Mouse (Mus musculus) thymus, postnatal 0 days (tissue): ENCODE measurements around the gene Abo. TPM values are rescaled to one million over a fixed set of nuclear protein-coding genes. Genes with fewer than 3 reads are reported as not detected.
"Not testable (repeated sequence)": the region's sequence is repeated elsewhere in the genome, so short reads cannot be mapped to it uniquely, and the experiment has no call there.

Source experiments
- DNase-seq: peaks from one replicate; pipeline ENCODE4 v3.0.0-alpha.2; 2015; ENCODE audit warnings: low spot score
- polyA plus RNA-seq: library from polyadenylated mRNA; unstranded; fragments of >200 nt; fragmentation: Nextera tagmentation; extraction: Ambion mirVana; gene quantifications from 2 replicates; pipeline ENCODE4 v1.2.1, GENCODE M21; 2015

Abo gene
- polyA plus RNA-seq, result not detected in 2 replicates

GRCm38 (mm10) chr2:26864879-26865278 lies at the start of gene Abo:
Abo (minus strand) TSS chr2:26864979.
- DNase-seq, result no peak

- DNase-seq, result no peak
Measured at GRCm38 (mm10) chr2:26914148-26914941, 49.6 kb upstream of the Abo start.

GRCm38 (mm10) chr2:26913416-26914147 lies 48.8 kb upstream of the Abo start:
- DNase-seq, result no peak

GRCm38 (mm10) chr2:26912253-26912770 lies 47.5 kb upstream of the Abo start:
- no peak for DNase-seq

- peak; percentile 73 for DNase-seq
Measured at GRCm38 (mm10) chr2:26910994-26911765, 46.4 kb upstream of the Abo start.

- DNase-seq, result peak; percentile 98
Measured at GRCm38 (mm10) chr2:26910124-26910993, 45.6 kb upstream of the Abo start, which contains the start of the genes Med22 and Rpl7a. Med22 (minus strand) TSS chr2:26910677. Rpl7a (plus strand) TSS chr2:26910764.

GRCm38 (mm10) chr2:26909387-26909784 lies 44.6 kb upstream of the Abo start:
- DNase-seq, result no peak

GRCm38 (mm10) chr2:26908710-26909386 lies 44.1 kb upstream of the Abo start:
- DNase-seq, result peak; percentile 32

- peak; percentile 26 for DNase-seq
Measured at GRCm38 (mm10) chr2:26907109-26907508, 42.3 kb upstream of the Abo start.

- DNase-seq, result no peak
Measured at GRCm38 (mm10) chr2:26906431-26906830, 41.7 kb upstream of the Abo start.

- no peak for DNase-seq
Measured at GRCm38 (mm10) chr2:26905936-26906335, 41.2 kb upstream of the Abo start.

GRCm38 (mm10) chr2:26903311-26903710 lies 38.5 kb upstream of the Abo start:
- DNase-seq, result no peak

- peak; percentile 98 for DNase-seq
Measured at GRCm38 (mm10) chr2:26902467-26903220, 37.9 kb upstream of the Abo start, which contains the start of gene Surf6. Surf6 (minus strand) TSS chr2:26902879.

GRCm38 (mm10) chr2:26901834-26902400 lies 37.1 kb upstream of the Abo start:
- DNase-seq, result no peak

GRCm38 (mm10) chr2:26900731-26901130 lies 36.0 kb upstream of the Abo start:
- no peak for DNase-seq

GRCm38 (mm10) chr2:26895898-26896297 lies 31.1 kb upstream of the Abo start:
- no peak for DNase-seq

GRCm38 (mm10) chr2:26886170-26886569 lies 21.4 kb upstream of the Abo start:
- not testable (repeated sequence) for DNase-seq

GRCm38 (mm10) chr2:26885541-26885940 lies 20.8 kb upstream of the Abo start:
- DNase-seq, result not testable (repeated sequence)

GRCm38 (mm10) chr2:26878571-26878970 lies 13.8 kb upstream of the Abo start:
- DNase-seq, result no peak
